Mouse (Mus musculus) heart, embryonic 12.5 days (tissue): ENCODE measurements around the gene Rgs16. TPM values are rescaled to one million over a fixed set of nuclear protein-coding genes. Genes with fewer than 3 reads are reported as not detected.
A peak's percentile ranks its signal among the peaks of the same experiment; 100 is the strongest.

ENCODE experiments used
- ATAC-seq: fragments of 200-750 bp; cut with Nextera tagmentation; 2 replicates; pipeline ENCODE4 v1.8.0; 2017; ENCODE audit warnings: moderate TSS enrichment, moderate library complexity; ENCODE audit not compliant: insufficient number of reproducible peaks, low FRiP score
- H3K27ac ChIP-seq: fragments of 300-500 bp; sonication (generic); 2 replicates; pipeline ENCODE4 v1.5.1; 2016; ENCODE audit warnings: mild to moderate bottlenecking, moderate library complexity; ENCODE audit not compliant: poor library complexity, severe bottlenecking
- H3K27me3 ChIP-seq: fragments of 300-500 bp; sonication (generic); replicated peaks from 2 replicates; pipeline ENCODE4 v1.6.1; 2016; ENCODE audit warnings: mild to moderate bottlenecking, moderate library complexity
- H3K36me3 ChIP-seq: fragments of 300-500 bp; sonication (generic); 2 replicates; pipeline ENCODE4 v1.6.1; 2016; ENCODE audit warnings: mild to moderate bottlenecking, moderate library complexity
- H3K4me1 ChIP-seq: fragments of 300-500 bp; sonication (generic); replicated peaks from 2 replicates; pipeline ENCODE4 v1.6.1; 2016; ENCODE audit warnings: mild to moderate bottlenecking
- H3K4me2 ChIP-seq: fragments of 300-500 bp; sonication (generic); 2 replicates; pipeline ENCODE4 v1.6.1; 2016; ENCODE audit warnings: mild to moderate bottlenecking, moderate library complexity
- H3K4me3 ChIP-seq: fragments of 300-500 bp; sonication (generic); 2 replicates; pipeline ENCODE4 v1.5.1; 2016; ENCODE audit warnings: mild to moderate bottlenecking
- H3K9ac ChIP-seq: fragments of 300-500 bp; sonication (generic); 2 replicates; pipeline ENCODE4 v1.6.1; 2016; ENCODE audit warnings: mild to moderate bottlenecking, moderate library complexity
- H3K9me3 ChIP-seq: fragments of 300-500 bp; sonication (generic); replicated peaks from 2 replicates; pipeline ENCODE4 v1.6.1; 2016; ENCODE audit warnings: mild to moderate bottlenecking, moderate library complexity
- WGBS: fragments of 180-500 bp; shearing (Covaris S2); methylation state at CpG from one replicate; pipeline ENCODE4 v1.1.7; 2016; 5-methylcytosine and 5-hydroxymethylcytosine counted together
- polyA plus RNA-seq: library from polyadenylated mRNA; unstranded; fragments of >200 nt; fragmentation: Nextera tagmentation; extraction: Ambion mirVana; gene quantifications from 2 replicates; pipeline ENCODE4 v1.2.1, GENCODE M21; 2016

Gene Rgs16
- 4.7 and 5.2 TPM in 2 replicates for polyA plus RNA-seq

- peak within 1 kb of the TSS; percentile 45; the same call in 1 of the 2 replicates for H3K9ac ChIP-seq
- peak; percentile 71 for ATAC-seq
- no peak within 1 kb of the TSS for H3K27ac ChIP-seq
- peaks cover 49% of the 10 kb centered on the region for H3K27me3 ChIP-seq
- peaks cover 23% of the 10 kb centered on the region for H3K4me1 ChIP-seq
- H3K4me2 ChIP-seq: peak within 1 kb of the TSS; percentile 87
- WGBS: under 1% methylated on average over 28 of the region's 28 CpGs
- peak within 1 kb of the TSS; percentile 46 for H3K4me3 ChIP-seq
- no peaks in the 10 kb centered on the region for H3K9me3 ChIP-seq
- H3K36me3 ChIP-seq: peaks cover 5% of the 10 kb centered on the region
Observed at GRCm38 (mm10) chr1:153740145-153740544, at the start of gene Rgs16. TSS of gene Rgs16 (plus strand) at chr1:153740349.

DNA sequence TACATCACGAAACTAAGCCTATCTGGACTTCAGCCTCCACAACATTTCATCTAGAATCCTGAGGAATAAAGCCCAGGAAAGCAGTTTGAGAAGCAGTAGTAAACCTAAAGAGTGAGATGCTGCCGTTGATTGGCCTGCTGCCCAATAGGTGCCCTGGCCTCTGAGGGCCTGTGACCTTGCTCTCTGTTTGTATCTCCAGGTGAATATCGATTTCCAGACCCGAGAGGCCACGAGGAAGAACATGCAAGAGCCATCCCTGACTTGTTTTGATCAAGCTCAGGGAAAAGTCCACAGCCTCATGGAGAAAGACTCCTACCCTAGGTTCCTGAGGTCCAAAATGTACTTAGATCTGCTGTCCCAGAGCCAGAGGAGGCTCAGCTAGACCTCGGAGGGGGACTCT is 47.6 kb upstream of the Rgs16 start:
- peaks cover 6% of the 10 kb centered on the region; the same call in 1 of the 2 replicates for H3K27me3 ChIP-seq
- H3K27ac ChIP-seq: no peak overlapping the region
- no peaks in the 10 kb centered on the region for H3K4me1 ChIP-seq
- no peak overlapping the region for H3K4me3 ChIP-seq
- WGBS: 74% methylated on average over 6 of the region's 6 CpGs
- H3K4me2 ChIP-seq: no peak overlapping the region
- no peaks in the 10 kb centered on the region for H3K36me3 ChIP-seq
- ATAC-seq: no peak
- H3K9ac ChIP-seq: no peak overlapping the region
- no peaks in the 10 kb centered on the region for H3K9me3 ChIP-seq

GRCm38 (mm10) chr1:153694372-153695120 is 45.6 kb upstream of the Rgs16 start:
- H3K36me3 ChIP-seq: no peaks in the 10 kb centered on the region
- no peak overlapping the region for H3K9ac ChIP-seq
- H3K9me3 ChIP-seq: no peaks in the 10 kb centered on the region
- H3K27ac ChIP-seq: no peak overlapping the region
- H3K4me2 ChIP-seq: no peak overlapping the region
- peaks cover 6% of the 10 kb centered on the region; the same call in 1 of the 2 replicates for H3K27me3 ChIP-seq
- H3K4me3 ChIP-seq: no peak overlapping the region
- WGBS: 84% methylated on average over 6 of the region's 6 CpGs
- ATAC-seq: no peak
- no peaks in the 10 kb centered on the region; the same call in 1 of the 2 replicates for H3K4me1 ChIP-seq

DNA sequence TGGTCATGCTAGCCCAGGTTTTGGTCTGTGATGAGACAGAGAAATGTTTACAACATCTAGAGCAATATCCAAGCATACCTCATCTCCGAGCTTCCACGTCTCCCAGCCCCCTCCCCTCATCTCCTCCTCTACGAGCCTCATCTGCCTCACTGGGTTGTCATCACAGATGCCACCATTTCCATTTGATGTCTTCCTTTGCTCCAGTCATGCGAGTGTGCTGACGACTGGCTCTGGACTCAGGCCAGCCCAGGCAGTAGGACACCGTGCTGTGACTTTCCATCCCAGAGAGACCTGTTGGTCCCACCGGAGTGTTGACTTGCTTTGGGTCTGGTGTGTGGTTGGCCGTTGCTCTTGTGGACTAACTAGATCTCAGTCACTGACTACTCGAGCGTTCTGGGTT is 44.8 kb upstream of the Rgs16 start:
- no peak for ATAC-seq
- WGBS: 80% methylated on average over 10 of the region's 10 CpGs
- Histone ChIP-seq H3K27ac (no peak overlapping the region), H3K4me2 (no peak overlapping the region), H3K9ac (no peak overlapping the region), H3K27me3 (peaks cover 6% of the 10 kb centered on the region; the same call in 1 of the 2 replicates), H3K4me1 (no peaks in the 10 kb centered on the region; the same call in 1 of the 2 replicates), H3K36me3 (no peaks in the 10 kb centered on the region), H3K9me3 (no peaks in the 10 kb centered on the region), H3K4me3 (no peak overlapping the region)

DNA sequence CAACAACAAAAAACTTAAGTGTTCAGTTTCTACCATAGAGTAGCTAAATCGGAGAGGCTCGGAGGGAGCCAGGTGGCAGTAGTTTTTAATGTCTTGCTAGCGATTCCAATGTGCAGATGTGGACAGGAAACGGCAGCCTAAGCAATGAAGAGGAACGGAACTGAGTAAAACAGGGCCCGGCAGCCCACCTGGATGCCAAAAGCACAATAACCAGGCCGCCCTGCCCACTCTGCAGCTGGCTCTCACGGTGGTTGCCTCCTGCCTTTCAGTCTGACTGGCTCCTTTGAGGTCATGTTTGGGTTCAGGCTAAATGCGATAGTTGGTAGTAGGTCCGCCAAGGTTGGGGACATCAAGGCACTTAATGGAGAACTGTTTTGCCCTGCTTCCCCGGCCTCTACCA is 44.1 kb upstream of the Rgs16 start:
- H3K4me3 ChIP-seq: no peak overlapping the region
- H3K9me3 ChIP-seq: no peaks in the 10 kb centered on the region
- H3K9ac ChIP-seq: no peak overlapping the region
- H3K36me3 ChIP-seq: no peaks in the 10 kb centered on the region
- H3K27me3 ChIP-seq: peaks cover 6% of the 10 kb centered on the region; the same call in 1 of the 2 replicates
- no peak for ATAC-seq
- 89% methylated on average over 11 of the region's 11 CpGs for WGBS
- no peak overlapping the region for H3K27ac ChIP-seq
- H3K4me2 ChIP-seq: no peak overlapping the region
- no peaks in the 10 kb centered on the region; the same call in 1 of the 2 replicates for H3K4me1 ChIP-seq

GRCm38 (mm10) chr1:153696541-153696940 is 43.6 kb upstream of the Rgs16 start:
- no peak for ATAC-seq
- peaks cover 6% of the 10 kb centered on the region; the same call in 1 of the 2 replicates for H3K27me3 ChIP-seq
- no peak overlapping the region for H3K9ac ChIP-seq
- H3K9me3 ChIP-seq: no peaks in the 10 kb centered on the region
- no peak overlapping the region for H3K4me2 ChIP-seq
- H3K4me1 ChIP-seq: no peaks in the 10 kb centered on the region; the same call in 1 of the 2 replicates
- H3K27ac ChIP-seq: no peak overlapping the region
- no peak overlapping the region for H3K4me3 ChIP-seq
- H3K36me3 ChIP-seq: no peaks in the 10 kb centered on the region
- WGBS: 86% methylated on average over 4 of the region's 4 CpGs

- H3K27ac ChIP-seq: no peak overlapping the region
- WGBS: 74% methylated on average over 16 of the region's 16 CpGs
- no peaks in the 10 kb centered on the region for H3K36me3 ChIP-seq
- no peak overlapping the region for H3K4me3 ChIP-seq
- H3K9me3 ChIP-seq: no peaks in the 10 kb centered on the region
- no peak overlapping the region for H3K4me2 ChIP-seq
- H3K27me3 ChIP-seq: peaks cover 6% of the 10 kb centered on the region; the same call in 1 of the 2 replicates
- peaks cover under 1% of the 10 kb centered on the region; the same call in 1 of the 2 replicates for H3K4me1 ChIP-seq
- H3K9ac ChIP-seq: no peak overlapping the region
- ATAC-seq: no peak
Observed at GRCm38 (mm10) chr1:153697581-153698251, 42.4 kb upstream of the Rgs16 start.

DNA sequence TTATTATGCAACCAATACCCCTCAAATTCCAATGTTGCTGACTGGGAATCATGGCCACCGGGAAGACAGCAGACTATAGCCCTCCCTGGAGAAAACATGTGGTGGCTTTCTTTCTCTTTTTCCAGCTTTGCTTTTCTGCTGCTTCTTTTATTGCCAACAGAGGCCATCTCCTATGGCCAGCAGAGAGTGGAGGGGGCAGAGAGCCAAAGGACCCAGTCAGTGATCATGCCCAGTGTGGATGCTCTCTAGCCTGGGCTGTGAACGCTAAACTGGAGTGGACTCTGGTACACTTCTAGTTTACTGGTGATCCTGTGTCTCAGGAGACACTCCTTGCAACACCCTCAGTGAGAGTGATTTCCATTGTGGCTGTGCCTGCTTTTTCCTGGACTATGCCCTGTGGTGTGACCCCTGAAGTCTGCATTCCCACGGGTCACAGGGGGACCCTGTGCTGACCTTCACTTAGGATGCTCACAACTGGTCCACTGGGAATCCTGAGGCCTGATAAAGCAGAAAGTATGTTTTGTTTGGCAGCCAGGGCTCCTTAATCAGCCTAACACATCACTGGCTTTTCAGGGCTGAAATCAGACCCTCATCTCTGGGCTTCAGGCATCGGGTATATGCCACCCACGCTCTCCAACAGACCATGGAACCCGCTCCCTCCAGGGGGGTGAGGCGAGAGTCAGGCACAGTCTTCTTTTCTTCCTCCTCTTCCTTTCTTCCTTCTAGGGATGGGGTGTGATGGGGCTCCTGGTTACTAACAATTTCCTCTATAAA is 41.7 kb upstream of the Rgs16 start:
- no peak overlapping the region for H3K9ac ChIP-seq
- peaks cover 6% of the 10 kb centered on the region; the same call in 1 of the 2 replicates for H3K27me3 ChIP-seq
- no peaks in the 10 kb centered on the region for H3K9me3 ChIP-seq
- H3K27ac ChIP-seq: no peak overlapping the region
- ATAC-seq: no peak
- H3K4me3 ChIP-seq: no peak overlapping the region
- peaks cover 8% of the 10 kb centered on the region for H3K4me1 ChIP-seq
- WGBS: 60% methylated on average over 7 of the region's 7 CpGs
- no peaks in the 10 kb centered on the region for H3K36me3 ChIP-seq
- no peak overlapping the region for H3K4me2 ChIP-seq

GRCm38 (mm10) chr1:153700448-153701063 is 39.6 kb upstream of the Rgs16 start:
- no peaks in the 10 kb centered on the region for H3K9me3 ChIP-seq
- peaks cover 10% of the 10 kb centered on the region; the same call in 1 of the 2 replicates for H3K27me3 ChIP-seq
- no peaks in the 10 kb centered on the region for H3K36me3 ChIP-seq
- H3K9ac ChIP-seq: no peak overlapping the region
- ATAC-seq: no peak
- H3K4me2 ChIP-seq: no peak overlapping the region
- no peak overlapping the region for H3K27ac ChIP-seq
- H3K4me1 ChIP-seq: peaks cover 17% of the 10 kb centered on the region
- WGBS: 80% methylated on average over 11 of the region's 11 CpGs
- H3K4me3 ChIP-seq: no peak overlapping the region

DNA sequence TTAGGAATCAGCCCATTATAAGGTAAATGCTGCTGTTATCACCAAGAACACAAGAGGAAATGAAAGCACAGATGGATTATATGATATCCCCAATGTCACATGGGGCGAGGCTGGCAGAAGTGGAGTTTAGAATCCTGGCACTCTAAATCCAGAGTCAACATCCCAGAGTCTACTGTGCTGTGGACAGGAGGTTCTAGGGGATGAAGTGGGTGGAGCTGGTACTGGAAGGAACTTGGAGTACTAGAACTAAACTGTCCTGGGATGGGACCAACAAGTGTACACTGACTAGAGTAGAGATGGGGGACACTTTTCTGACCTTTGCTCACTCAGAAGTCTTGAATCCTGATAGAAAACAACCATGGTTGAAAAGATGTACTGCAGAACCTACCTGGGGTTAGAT is 38.7 kb upstream of the Rgs16 start:
- H3K9ac ChIP-seq: no peak overlapping the region
- WGBS: 81% methylated on average over 1 of the region's 1 CpGs
- H3K27ac ChIP-seq: no peak overlapping the region
- H3K9me3 ChIP-seq: no peaks in the 10 kb centered on the region
- no peak for ATAC-seq
- H3K36me3 ChIP-seq: no peaks in the 10 kb centered on the region
- peaks cover 10% of the 10 kb centered on the region; the same call in 1 of the 2 replicates for H3K27me3 ChIP-seq
- no peak overlapping the region for H3K4me3 ChIP-seq
- H3K4me1 ChIP-seq: peaks cover 17% of the 10 kb centered on the region
- H3K4me2 ChIP-seq: no peak overlapping the region
